Mouse (Mus musculus): ENCODE measurements around the gene Dgki.

GRCm38 (mm10) chr6:37242769-37243121 is 57.2 kb downstream of the Dgki start:
- TF ChIP-seq CTCF (IDR thresholded peaks at IDR 0.05) (no peak), POLR2A (IDR thresholded peaks at IDR 0.05; ENCODE audit: insufficient read depth, low read depth, low read length) (no peak), EP300 (IDR thresholded peaks at IDR 0.05; ENCODE audit: insufficient read depth, low read depth, low read length) (no peak)
